Mouse (Mus musculus): ENCODE data around the gene Ccnd3. TPM values are rescaled to one million over a fixed set of nuclear protein-coding genes. Genes with fewer than 3 reads are reported as not detected.

Ccnd3 gene
- polyA plus RNA-seq (2021): 99.7 TPM

- no peak for TF ChIP-seq CTCF (IDR thresholded peaks at IDR 0.05)
- CTCF ChIA-PET: no interaction called here
- DNase-seq (ENCODE audit: low read depth, low spot score) (no peak), ATAC-seq (peak; percentile 27)
- in situ Hi-C loops (cut with MboI; ENCODE audit: low pct_unique_long_range_greater_than_20kb): no loop called here
- POLR2A ChIA-PET: no interaction called here
- no peaks in the 10 kb centered on the region for H3K27me3 ChIP-seq
These were observed at the start of gene Ccnd3 for GRCm38 (mm10) chr17:47504941-47505346. Gene Ccnd3 (plus strand): TSS chr17:47505051.

- CTCF ChIA-PET: interaction anchor here (1.2 kb wide), 2 partner anchors 15 to 17 kb away, joined by 3 read pairs; no protein-coding TSS in a partner anchor
- no peak for TF ChIP-seq CTCF (IDR thresholded peaks at IDR 0.05)
- no peak for ATAC-seq
- H3K27me3 ChIP-seq: no peaks in the 10 kb centered on the region
- no peak for DNase-seq (ENCODE audit: low read depth, low spot score)
- in situ Hi-C loops (cut with MboI; ENCODE audit: low pct_unique_long_range_greater_than_20kb): no loop called here
- POLR2A ChIA-PET: no interaction called here
These were observed 46.5 kb upstream of the Ccnd3 start for GRCm38 (mm10) chr17:47458310-47458709.

GRCm38 (mm10) chr17:47458936-47459335 lies 45.9 kb upstream of the Ccnd3 start:
- H3K27me3 ChIP-seq: no peaks in the 10 kb centered on the region
- CTCF ChIA-PET: no interaction called here
- no peak for DNase-seq (ENCODE audit: low read depth, low spot score)
- ATAC-seq: no peak
- POLR2A ChIA-PET: no interaction called here
- in situ Hi-C loops (cut with MboI; ENCODE audit: low pct_unique_long_range_greater_than_20kb): no loop called here
- TF ChIP-seq CTCF (IDR thresholded peaks at IDR 0.05): no peak

- no peaks in the 10 kb centered on the region for H3K27me3 ChIP-seq
- TF ChIP-seq CTCF (IDR thresholded peaks at IDR 0.05): no peak
- ChIA-PET POLR2A (no interaction called here), CTCF (no interaction called here)
- DNase-seq (ENCODE audit: low read depth, low spot score) (no peak), ATAC-seq (no peak)
- in situ Hi-C loops (cut with MboI; ENCODE audit: low pct_unique_long_range_greater_than_20kb): no loop called here
These were observed 45.4 kb upstream of the Ccnd3 start for GRCm38 (mm10) chr17:47459341-47459919.

GRCm38 (mm10) chr17:47461688-47462087 lies 43.2 kb upstream of the Ccnd3 start:
- no peak for ATAC-seq
- POLR2A ChIA-PET: interaction anchor here (1.6 kb wide), 1 partner anchor 10 kb away, joined by 5 read pairs; no protein-coding TSS in a partner anchor
- no peak for DNase-seq (ENCODE audit: low read depth, low spot score)
- H3K27me3 ChIP-seq: no peaks in the 10 kb centered on the region
- TF ChIP-seq CTCF (IDR thresholded peaks at IDR 0.05): no peak
- CTCF ChIA-PET: interaction anchor here (1.7 kb wide), 1 partner anchor 14 kb away, joined by 5 read pairs; no protein-coding TSS in a partner anchor
- in situ Hi-C loops (cut with MboI; ENCODE audit: low pct_unique_long_range_greater_than_20kb): no loop called here

- CTCF ChIA-PET: interaction anchor here (1.7 kb wide), 1 partner anchor 13 kb away, joined by 5 read pairs; no protein-coding TSS in a partner anchor
- POLR2A ChIA-PET: interaction anchor here (1.6 kb wide), 1 partner anchor 11 kb away, joined by 5 read pairs; no protein-coding TSS in a partner anchor
- DNase-seq (ENCODE audit: low read depth, low spot score) (no peak), ATAC-seq (no peak)
- H3K27me3 ChIP-seq: no peaks in the 10 kb centered on the region
- TF ChIP-seq CTCF (IDR thresholded peaks at IDR 0.05): no peak
- in situ Hi-C loops (cut with MboI; ENCODE audit: low pct_unique_long_range_greater_than_20kb): no loop called here
These were observed 42.6 kb upstream of the Ccnd3 start for GRCm38 (mm10) chr17:47462209-47462608.

GRCm38 (mm10) chr17:47462728-47463388 lies 42.0 kb upstream of the Ccnd3 start:
- POLR2A ChIA-PET: interaction anchor here (0.6 to 1.6 kb wide), 2 partner anchors 8 to 12 kb away, joined by 4 to 5 read pairs; no protein-coding TSS in a partner anchor
- no peak for ATAC-seq
- in situ Hi-C loops (cut with MboI; ENCODE audit: low pct_unique_long_range_greater_than_20kb): no loop called here
- no peak for DNase-seq (ENCODE audit: low read depth, low spot score)
- H3K27me3 ChIP-seq: no peaks in the 10 kb centered on the region
- TF ChIP-seq CTCF (IDR thresholded peaks at IDR 0.05): no peak
- CTCF ChIA-PET: interaction anchor here (1.7 kb wide), 1 partner anchor 13 kb away, joined by 5 read pairs; no protein-coding TSS in a partner anchor

GRCm38 (mm10) chr17:47464248-47464965 lies 40.4 kb upstream of the Ccnd3 start:
- ATAC-seq (no peak), DNase-seq (ENCODE audit: low read depth, low spot score) (no peak)
- ChIA-PET POLR2A (no interaction called here), CTCF (interaction anchor here (1.4 kb wide), 1 partner anchor 11 kb away, joined by 5 read pairs; no protein-coding TSS in a partner anchor)
- no peaks in the 10 kb centered on the region for H3K27me3 ChIP-seq
- in situ Hi-C loops (cut with MboI; ENCODE audit: low pct_unique_long_range_greater_than_20kb): no loop called here
- no peak for TF ChIP-seq CTCF (IDR thresholded peaks at IDR 0.05)

- ChIA-PET CTCF (interaction anchor here (1.4 kb wide), 1 partner anchor 10 kb away, joined by 5 read pairs; no protein-coding TSS in a partner anchor), POLR2A (no interaction called here)
- no peak for ATAC-seq
- DNase-seq (ENCODE audit: low read depth, low spot score): no peak
- H3K27me3 ChIP-seq: no peaks in the 10 kb centered on the region
- no peak for TF ChIP-seq CTCF (IDR thresholded peaks at IDR 0.05)
- in situ Hi-C loops (cut with MboI; ENCODE audit: low pct_unique_long_range_greater_than_20kb): no loop called here
These were observed 39.8 kb upstream of the Ccnd3 start for GRCm38 (mm10) chr17:47465016-47465415.

- in situ Hi-C loops (cut with MboI; ENCODE audit: low pct_unique_long_range_greater_than_20kb): no loop called here
- no peak for TF ChIP-seq CTCF (IDR thresholded peaks at IDR 0.05)
- no peaks in the 10 kb centered on the region for H3K27me3 ChIP-seq
- ChIA-PET CTCF (no interaction called here), POLR2A (no interaction called here)
- ATAC-seq: no peak
- no peak for DNase-seq (ENCODE audit: low read depth, low spot score)
These were observed 38.6 kb upstream of the Ccnd3 start for GRCm38 (mm10) chr17:47466284-47466683.

GRCm38 (mm10) chr17:47467659-47468058 lies 37.2 kb upstream of the Ccnd3 start:
- ChIA-PET POLR2A (interaction anchor here (0.6 kb wide), 2 partner anchors 9 to 14 kb away, joined by 3 to 5 read pairs; no protein-coding TSS in a partner anchor), CTCF (no interaction called here)
- ATAC-seq (no peak), DNase-seq (ENCODE audit: low read depth, low spot score) (no peak)
- H3K27me3 ChIP-seq: no peaks in the 10 kb centered on the region
- TF ChIP-seq CTCF (IDR thresholded peaks at IDR 0.05): no peak
- in situ Hi-C loops (cut with MboI; ENCODE audit: low pct_unique_long_range_greater_than_20kb): no loop called here

All from Patski (cell line).